Mouse (Mus musculus): ENCODE measurements at regions not wholly inside any gene's neighbourhood (a gene's known extent, or its start where the extent isn't known, plus 50 kb on each side); places are given as distances from the start of the nearest gene placed in this dataset.

- Histone ChIP-seq H3ac (ENCODE audit: control insufficient read depth, insufficient read length) (no peak overlapping the region), H3K27me3 (ENCODE audit: control insufficient read depth, insufficient read depth, insufficient read length) (no peaks in the 10 kb centered on the region), H3K4me2 (ENCODE audit: low read depth) (no peak overlapping the region), H3K4me3 (no peak overlapping the region), H3K36me3 (ENCODE audit: control insufficient read depth, insufficient read depth) (no peaks in the 10 kb centered on the region), H3K79me2 (ENCODE audit: control insufficient read depth, insufficient read depth) (no peaks in the 10 kb centered on the region)
- TF ChIP-seq MYOG (IDR thresholded peaks at IDR 0.05; ENCODE audit: control insufficient read depth in 1 of 3, insufficient read depth in 1 of 3, insufficient read length in 2 of 3, low read depth in 2 of 3), result no peak
- TF ChIP-seq MAX (IDR thresholded peaks at IDR 0.05; ENCODE audit: low read depth), result no peak
- no peak for TF ChIP-seq SRF (IDR thresholded peaks at IDR 0.05; ENCODE audit: control insufficient read depth, insufficient read length, low read depth)
- no peak for TF ChIP-seq TCF3 (IDR thresholded peaks at IDR 0.05; ENCODE audit: insufficient read length, low read depth)
- TF ChIP-seq REST (IDR thresholded peaks at IDR 0.05; ENCODE audit: insufficient read depth, insufficient read length), result no peak
- TF ChIP-seq CEBPB (IDR thresholded peaks at IDR 0.05; ENCODE audit: insufficient read depth, poor library complexity, severe bottlenecking), result no peak
- no peak for TF ChIP-seq MYOD1 (IDR thresholded peaks at IDR 0.05; ENCODE audit: control insufficient read depth in 1 of 3, insufficient read length in 2 of 3, low read depth in 2 of 3)
- no peak for TF ChIP-seq USF1 (IDR thresholded peaks at IDR 0.05; ENCODE audit: low read depth)
- no peak for TF ChIP-seq TCF12 (IDR thresholded peaks at IDR 0.05; ENCODE audit: insufficient read depth, poor library complexity, severe bottlenecking)
- TF ChIP-seq POLR2AphosphoS2 (IDR thresholded peaks at IDR 0.05; ENCODE audit: insufficient read length, low read depth), result no peak
- TF ChIP-seq POLR2A (IDR thresholded peaks at IDR 0.05; ENCODE audit: insufficient read length, low read depth), result no peak
- no peak for TF ChIP-seq E2F4 (IDR thresholded peaks at IDR 0.05; ENCODE audit: insufficient read depth)
Measured at GRCm38 (mm10) chr3:140054634-140055033, 849.1 kb downstream of the Stpg2 start.

- Histone ChIP-seq H3K36me3 (ENCODE audit: control insufficient read depth, insufficient read depth) (no peaks in the 10 kb centered on the region), H3K27me3 (ENCODE audit: control insufficient read depth, insufficient read depth, insufficient read length) (no peaks in the 10 kb centered on the region), H3K4me2 (ENCODE audit: low read depth) (no peak overlapping the region), H3ac (ENCODE audit: control insufficient read depth, insufficient read length) (no peak overlapping the region), H3K4me3 (no peak overlapping the region), H3K79me2 (ENCODE audit: control insufficient read depth, insufficient read depth) (no peaks in the 10 kb centered on the region)
- TF ChIP-seq SRF (IDR thresholded peaks at IDR 0.05; ENCODE audit: control insufficient read depth, insufficient read length, low read depth) (no peak), REST (IDR thresholded peaks at IDR 0.05; ENCODE audit: insufficient read depth, insufficient read length) (no peak), MAX (IDR thresholded peaks at IDR 0.05; ENCODE audit: low read depth) (no peak), CEBPB (IDR thresholded peaks at IDR 0.05; ENCODE audit: insufficient read depth, poor library complexity, severe bottlenecking) (no peak), POLR2A (IDR thresholded peaks at IDR 0.05; ENCODE audit: insufficient read length, low read depth) (no peak), MYOG (IDR thresholded peaks at IDR 0.05; ENCODE audit: control insufficient read depth in 1 of 3, insufficient read depth in 1 of 3, insufficient read length in 2 of 3, low read depth in 2 of 3) (no peak)
Measured at GRCm38 (mm10) chr3:140057962-140058631, 852.6 kb downstream of the Stpg2 start.

- Histone ChIP-seq H3ac (ENCODE audit: control insufficient read depth, insufficient read length) (no peak overlapping the region), H3K27me3 (ENCODE audit: control insufficient read depth, insufficient read depth, insufficient read length) (no peaks in the 10 kb centered on the region), H3K4me2 (ENCODE audit: low read depth) (no peak overlapping the region), H3K79me2 (ENCODE audit: control insufficient read depth, insufficient read depth) (no peaks in the 10 kb centered on the region), H3K4me3 (no peak overlapping the region), H3K36me3 (ENCODE audit: control insufficient read depth, insufficient read depth) (no peaks in the 10 kb centered on the region)
- TF ChIP-seq MYOD1 (IDR thresholded peaks at IDR 0.05; ENCODE audit: control insufficient read depth in 1 of 3, insufficient read length in 2 of 3, low read depth in 2 of 3) (no peak), SRF (IDR thresholded peaks at IDR 0.05; ENCODE audit: control insufficient read depth, insufficient read length, low read depth) (no peak), TCF3 (IDR thresholded peaks at IDR 0.05; ENCODE audit: insufficient read length, low read depth) (no peak), MYOG (IDR thresholded peaks at IDR 0.05; ENCODE audit: control insufficient read depth in 1 of 3, insufficient read depth in 1 of 3, insufficient read length in 2 of 3, low read depth in 2 of 3) (no peak), CEBPB (IDR thresholded peaks at IDR 0.05; ENCODE audit: insufficient read depth, poor library complexity, severe bottlenecking) (no peak), E2F4 (IDR thresholded peaks at IDR 0.05; ENCODE audit: insufficient read depth) (no peak), MAX (IDR thresholded peaks at IDR 0.05; ENCODE audit: low read depth) (no peak), USF1 (IDR thresholded peaks at IDR 0.05; ENCODE audit: low read depth) (no peak), POLR2AphosphoS2 (IDR thresholded peaks at IDR 0.05; ENCODE audit: insufficient read length, low read depth) (no peak), POLR2A (IDR thresholded peaks at IDR 0.05; ENCODE audit: insufficient read length, low read depth) (no peak), REST (IDR thresholded peaks at IDR 0.05; ENCODE audit: insufficient read depth, insufficient read length) (no peak), TCF12 (IDR thresholded peaks at IDR 0.05; ENCODE audit: insufficient read depth, poor library complexity, severe bottlenecking) (no peak)
Measured at GRCm38 (mm10) chr3:140059102-140059501, 853.6 kb downstream of the Stpg2 start.

- no peak overlapping the region for H3K4me2 ChIP-seq (ENCODE audit: low read depth)
- H3K27me3 ChIP-seq (ENCODE audit: control insufficient read depth, insufficient read depth, insufficient read length), result no peaks in the 10 kb centered on the region
- H3K79me2 ChIP-seq (ENCODE audit: control insufficient read depth, insufficient read depth), result no peaks in the 10 kb centered on the region
- TF ChIP-seq REST (IDR thresholded peaks at IDR 0.05; ENCODE audit: insufficient read depth, insufficient read length) (no peak), POLR2AphosphoS2 (IDR thresholded peaks at IDR 0.05; ENCODE audit: insufficient read length, low read depth) (no peak)
- H3K4me3 ChIP-seq, result no peak overlapping the region
- H3ac ChIP-seq (ENCODE audit: control insufficient read depth, insufficient read length), result no peak overlapping the region
- no peaks in the 10 kb centered on the region for H3K36me3 ChIP-seq (ENCODE audit: control insufficient read depth, insufficient read depth)
Measured at GRCm38 (mm10) chr3:140059522-140060110, 854.1 kb downstream of the Stpg2 start.

- Histone ChIP-seq H3K27me3 (ENCODE audit: control insufficient read depth, insufficient read depth, insufficient read length) (no peaks in the 10 kb centered on the region), H3K4me3 (no peak overlapping the region), H3K36me3 (ENCODE audit: control insufficient read depth, insufficient read depth) (no peaks in the 10 kb centered on the region), H3K4me2 (ENCODE audit: low read depth) (no peak overlapping the region), H3ac (ENCODE audit: control insufficient read depth, insufficient read length) (no peak overlapping the region), H3K79me2 (ENCODE audit: control insufficient read depth, insufficient read depth) (no peaks in the 10 kb centered on the region)
- TF ChIP-seq E2F4 (IDR thresholded peaks at IDR 0.05; ENCODE audit: insufficient read depth) (no peak), MYOD1 (IDR thresholded peaks at IDR 0.05; ENCODE audit: control insufficient read depth in 1 of 3, insufficient read length in 2 of 3, low read depth in 2 of 3) (no peak), MAX (IDR thresholded peaks at IDR 0.05; ENCODE audit: low read depth) (no peak), REST (IDR thresholded peaks at IDR 0.05; ENCODE audit: insufficient read depth, insufficient read length) (no peak), USF1 (IDR thresholded peaks at IDR 0.05; ENCODE audit: low read depth) (no peak)
Measured at GRCm38 (mm10) chr3:140061769-140062381, 856.4 kb downstream of the Stpg2 start.
